Mouse (Mus musculus): Measurements from ENCODE around the gene Gm42742.

Gm42742 gene

GRCm38 (mm10) chr7:127020901-127021562 lies at the start of gene Gm42742, which contains the start of gene Prrt2:
Gm42742 (minus strand) TSS chr7:127021097.
Prrt2 (minus strand) TSS chr7:127021211.
- DNase-seq (ENCODE audit: low read depth, low spot score): peak; percentile 91

DNA sequence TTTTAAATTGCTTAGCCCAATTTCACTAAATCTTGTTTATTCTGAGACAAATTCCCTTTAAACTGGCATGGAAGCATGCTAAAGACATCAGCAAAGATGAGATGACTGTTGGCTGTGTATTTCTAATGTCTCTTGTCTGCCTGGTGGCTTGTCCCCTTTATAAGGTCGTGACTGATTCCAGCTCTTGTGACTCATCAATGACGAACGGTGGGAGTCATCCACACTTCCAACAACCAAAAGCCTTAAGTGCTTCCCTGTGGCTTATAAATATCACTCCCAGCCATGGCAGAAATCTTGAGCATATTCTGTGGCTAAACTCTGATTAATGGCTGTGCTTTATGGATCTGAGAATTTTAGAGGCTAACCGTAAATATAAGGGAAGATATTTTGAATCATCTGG lies 45.4 kb upstream of the Gm42742 start:
- peak; percentile 57 for DNase-seq (ENCODE audit: low read depth, low spot score)

DNA sequence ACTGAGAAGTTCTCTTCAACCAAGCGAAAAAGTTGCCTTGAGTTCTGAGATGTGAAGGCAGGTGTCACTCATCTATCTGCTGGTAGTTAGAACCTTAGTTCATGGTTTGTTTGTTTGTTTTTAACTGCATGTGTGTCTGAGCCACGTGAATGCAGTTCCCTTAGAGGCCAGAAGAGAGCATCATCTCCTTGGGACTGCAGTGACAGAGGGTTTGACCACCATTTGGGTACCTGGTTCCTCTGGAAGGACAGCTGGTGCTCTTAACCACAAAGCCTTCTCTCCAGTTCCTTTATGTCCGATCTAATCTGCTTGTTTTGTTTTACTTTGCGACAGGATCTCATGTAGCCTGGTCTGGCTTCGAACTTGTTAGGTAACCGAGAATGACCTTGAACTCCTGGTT lies 44.6 kb upstream of the Gm42742 start:
- no peak for DNase-seq (ENCODE audit: low read depth, low spot score)

DNA sequence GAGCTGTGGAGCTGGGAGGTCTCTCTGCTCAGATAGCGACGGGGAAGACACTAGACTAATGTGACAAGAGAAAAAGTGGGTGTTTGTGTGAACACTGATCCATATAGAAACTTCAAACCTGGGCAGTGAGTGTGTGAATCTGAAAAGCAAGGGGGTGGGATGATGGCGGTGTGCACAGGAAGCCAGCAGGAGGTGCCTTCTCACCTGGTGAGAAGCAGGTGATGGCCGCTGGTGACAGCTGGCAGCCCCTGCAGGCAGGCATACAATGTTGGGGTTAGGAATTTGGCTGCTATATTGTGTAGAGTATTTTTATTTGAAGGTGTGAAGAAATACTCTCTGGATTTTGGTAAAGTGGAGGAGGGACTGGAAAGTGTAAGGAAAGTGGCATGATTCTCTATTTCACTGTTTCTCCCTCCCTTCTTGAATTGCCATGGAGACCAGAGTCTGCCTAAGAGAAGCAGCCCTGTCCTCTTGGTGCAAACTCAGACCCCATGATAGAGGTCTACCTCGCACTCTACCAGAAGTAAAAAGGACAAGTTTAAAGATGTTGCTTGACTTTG lies 34.2 kb upstream of the Gm42742 start:
- peak; percentile 62 for DNase-seq (ENCODE audit: low read depth, low spot score)

- DNase-seq (ENCODE audit: low read depth, low spot score): peak; percentile 94
These were observed 21.2 kb upstream of the Gm42742 start, which contains the start of gene Kif22 for GRCm38 (mm10) chr7:127041851-127042672. Kif22 (minus strand) TSS chr7:127042471.

GRCm38 (mm10) chr7:127031244-127031643 lies 10.3 kb upstream of the Gm42742 start:
- DNase-seq (ENCODE audit: low read depth, low spot score): no peak

GRCm38 (mm10) chr7:127030172-127030571 lies 9.3 kb upstream of the Gm42742 start:
- DNase-seq (ENCODE audit: low read depth, low spot score): no peak

DNA sequence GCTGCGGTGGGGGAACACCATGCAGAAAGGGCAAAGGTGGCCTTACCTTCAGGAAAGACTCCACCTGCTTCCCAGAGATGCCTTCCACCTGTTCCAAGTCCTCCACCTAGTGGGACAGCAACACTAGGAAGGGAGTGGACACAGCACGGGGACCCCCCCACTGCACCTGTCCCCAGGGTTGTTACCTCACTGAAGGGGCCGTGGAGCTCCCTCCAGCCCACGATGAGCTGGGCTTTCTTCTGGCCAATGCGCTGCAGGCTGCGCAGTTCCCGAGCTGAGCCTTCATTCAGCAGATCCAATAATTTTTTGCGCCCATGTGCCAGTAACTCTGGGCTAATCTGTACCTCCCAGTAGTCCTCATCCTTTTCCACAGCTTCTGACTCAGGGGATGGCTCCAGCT lies 7.0 kb upstream of the Gm42742 start:
- DNase-seq (ENCODE audit: low read depth, low spot score): peak; percentile 61

GRCm38 (mm10) chr7:127026984-127027726 lies 6.3 kb upstream of the Gm42742 start, which contains the start of gene Maz:
Maz (minus strand) TSS chr7:127027037.
- peak; percentile 100 for DNase-seq (ENCODE audit: low read depth, low spot score)

- no peak for DNase-seq (ENCODE audit: low read depth, low spot score)
These were observed 5.7 kb upstream of the Gm42742 start for GRCm38 (mm10) chr7:127026616-127026983.

DNA sequence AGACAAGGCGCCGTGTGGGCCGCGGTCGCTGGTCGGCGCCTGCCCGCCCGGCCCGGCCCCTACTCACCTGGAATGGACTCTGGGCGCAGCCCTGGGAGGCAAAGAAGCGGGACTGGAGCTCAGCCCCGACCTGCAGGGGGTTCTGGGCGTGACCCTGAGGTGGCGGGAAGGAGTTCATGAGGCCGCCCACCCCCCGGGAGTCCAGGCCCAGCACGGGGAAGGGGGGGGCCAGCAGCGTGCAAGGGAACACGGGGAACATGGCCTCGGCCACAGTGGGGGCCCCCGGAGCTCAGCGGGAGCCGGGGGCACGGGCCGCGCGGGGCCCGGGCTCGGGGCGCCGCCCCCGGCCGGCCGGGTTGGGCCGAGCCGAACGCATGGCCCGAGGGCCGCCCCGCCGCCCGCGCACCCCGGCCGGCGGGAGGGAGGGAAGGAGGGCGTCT lies 5.3 kb upstream of the Gm42742 start:
- peak; percentile 69 for DNase-seq (ENCODE audit: low read depth, low spot score)

GRCm38 (mm10) chr7:127025556-127026160 lies 4.8 kb upstream of the Gm42742 start:
- DNase-seq (ENCODE audit: low read depth, low spot score): peak; percentile 45

- DNase-seq (ENCODE audit: low read depth, low spot score): peak; percentile 97
These were observed 4.1 kb upstream of the Gm42742 start for GRCm38 (mm10) chr7:127024755-127025555.

DNA sequence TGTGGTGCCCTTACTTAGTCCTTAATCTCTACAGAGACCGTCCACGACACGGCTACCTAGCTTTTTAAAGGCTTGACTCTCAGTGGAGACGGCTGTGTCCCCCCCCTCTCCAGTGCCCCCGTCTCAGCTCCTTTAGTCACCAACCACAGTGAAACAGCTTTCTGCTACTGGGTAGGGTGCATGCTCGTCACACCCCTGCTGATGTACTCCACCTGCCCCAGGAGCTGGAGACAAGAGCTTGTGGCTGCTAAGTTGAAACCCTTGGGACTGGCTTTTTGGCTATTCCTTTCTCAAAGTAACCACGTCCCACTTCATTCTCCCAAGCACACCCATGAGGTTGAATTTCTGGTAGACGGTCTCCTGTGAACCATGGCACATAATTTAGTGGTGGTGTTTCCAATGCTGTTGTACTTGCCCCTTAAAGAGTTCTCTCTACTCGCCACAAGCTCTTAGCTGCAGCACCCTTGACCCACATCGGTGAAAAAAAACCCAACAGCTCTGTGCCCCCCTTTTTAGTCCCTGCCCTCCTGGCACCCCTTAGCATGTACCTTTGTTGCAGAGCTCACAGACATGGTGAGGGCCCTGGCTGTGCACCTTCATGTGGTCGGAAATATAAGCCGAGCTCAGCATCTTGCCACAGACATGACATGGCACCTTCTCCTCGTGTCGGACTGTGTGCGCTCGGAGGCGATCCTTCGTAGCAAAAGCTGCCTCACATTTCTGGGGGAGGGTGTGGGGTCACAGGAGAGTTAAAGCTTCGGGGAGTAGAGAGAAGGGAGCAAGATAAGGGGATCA lies 3.2 kb upstream of the Gm42742 start:
- DNase-seq (ENCODE audit: low read depth, low spot score): peak; percentile 57

- DNase-seq (ENCODE audit: low read depth, low spot score): no peak
These were observed 2.4 kb upstream of the Gm42742 start for GRCm38 (mm10) chr7:127023272-127023691.

GRCm38 (mm10) chr7:127022528-127023271 lies 1.8 kb upstream of the Gm42742 start:
- DNase-seq (ENCODE audit: low read depth, low spot score): no peak

DNA sequence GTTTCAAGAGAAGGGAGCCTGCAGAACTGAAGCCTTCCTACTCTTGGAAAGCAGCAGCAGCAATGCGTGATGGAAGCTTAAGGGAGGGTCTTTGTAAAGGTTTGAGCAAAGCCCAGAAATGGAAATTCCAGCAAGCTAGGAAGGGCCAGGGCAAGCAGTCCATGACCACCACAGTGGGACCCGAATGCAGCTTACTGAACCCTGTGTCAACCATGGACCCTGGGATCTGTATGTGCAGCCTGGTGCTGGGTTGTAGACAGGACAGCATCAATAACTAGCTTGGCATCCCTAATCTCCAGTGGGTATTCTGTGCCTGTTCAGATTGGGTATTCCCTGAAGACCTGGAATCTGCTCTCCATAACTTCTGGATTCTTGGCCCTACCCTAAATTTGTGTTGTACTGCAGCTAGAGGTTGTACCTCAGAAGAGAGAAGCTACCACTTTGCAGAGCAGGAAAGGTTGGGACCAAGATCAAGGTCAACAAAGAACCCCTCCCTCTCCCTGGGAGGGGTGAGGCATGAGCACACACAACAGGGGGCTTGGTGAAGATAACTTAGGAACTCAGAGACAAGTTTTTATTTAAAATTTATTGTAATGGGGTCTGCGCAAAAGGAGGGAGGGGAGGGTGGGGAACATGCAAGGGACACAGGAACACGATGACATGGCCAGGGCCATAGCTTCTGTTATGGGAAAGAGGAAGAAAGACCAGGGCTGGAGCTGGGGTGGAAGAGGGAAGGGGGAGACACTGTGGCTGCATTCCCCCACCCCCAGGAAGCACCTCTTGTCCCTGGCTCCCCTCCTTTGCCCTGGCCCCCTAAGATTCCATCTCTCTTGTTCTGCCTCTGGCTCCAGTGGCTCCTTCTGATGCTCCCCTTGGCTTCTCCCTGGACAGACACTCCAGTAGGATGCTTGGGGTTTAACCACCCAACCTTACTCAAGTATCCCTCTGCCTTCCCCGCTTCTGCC lies 948 bp upstream of the Gm42742 start:
- DNase-seq (ENCODE audit: low read depth, low spot score): no peak

- peak; percentile 60 for DNase-seq (ENCODE audit: low read depth, low spot score)
These were observed 406 bp downstream of the Gm42742 start for GRCm38 (mm10) chr7:127020491-127020890.

All from brain, adult 2 months (tissue).